Mouse (Mus musculus) kidney, adult 2 months (tissue): ENCODE measurements at regions not wholly inside any gene's neighbourhood (a gene's known extent, or its start where the extent isn't known, plus 50 kb on each side); places are given as distances from the start of the nearest gene placed in this dataset.

ENCODE experiments used
- CTCF ChIP-seq: fragments of 200-500 bp; conservative IDR thresholded peaks from 2 replicates; pipeline ENCODE4 v1.5.1; 2011; ENCODE audit warnings: low read depth, mild to moderate bottlenecking, control low read depth, low read length, moderate library complexity, mixed read lengths; ENCODE audit not compliant: insufficient read depth, insufficient read length
- POLR2A ChIP-seq: fragments of 200-500 bp; IDR thresholded peaks from one replicate; pipeline ENCODE4 v1.6.1; 2011; ENCODE audit warnings: low read depth, low read length, control low read depth

DNA sequence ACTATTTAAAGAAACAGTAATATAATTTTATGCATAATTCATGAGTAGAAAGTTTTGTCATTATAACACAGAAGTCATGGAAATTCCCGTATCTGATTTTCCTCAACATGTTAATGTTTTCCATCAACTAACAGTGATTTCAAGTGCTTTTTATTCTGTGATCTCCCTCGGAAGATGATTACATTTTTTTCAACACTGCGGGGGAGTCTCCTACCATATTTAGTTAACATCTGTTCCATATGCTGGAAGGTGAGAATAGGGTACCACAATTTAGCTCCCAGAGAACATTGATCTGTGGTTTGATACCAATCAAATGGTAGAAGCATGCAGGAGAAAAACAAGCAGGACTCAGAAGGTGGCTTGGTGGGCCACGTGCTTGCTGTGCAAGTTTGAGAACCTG, 321.1 kb upstream of the Pmfbp1 start:
- no peak for TF ChIP-seq POLR2A
- no peak for TF ChIP-seq CTCF
